Mouse (Mus musculus) adrenal gland (tissue): ENCODE measurements at regions not wholly inside any gene's neighbourhood (a gene's known extent, or its start where the extent isn't known, plus 50 kb on each side); places are given as distances from the start of the nearest gene placed in this dataset.

Experiments
- intact Hi-C: fragments of 180-260 bp; cut with DNase I; formaldehyde crosslinking; loops from one replicate; pipeline ENCODE4 v1.15.1; 2025

- intact Hi-C loops, result no loop called here
Measured at GRCm38 (mm10) chr6:100476550-100477366, 189.5 kb upstream of the Rybp start.

GRCm38 (mm10) chr6:100475341-100475955 lies 188.2 kb upstream of the Rybp start:
- intact Hi-C loops, result no loop called here

- intact Hi-C loops, result no loop called here
Measured at GRCm38 (mm10) chr6:100474326-100474725, 187.0 kb upstream of the Rybp start.

- intact Hi-C loops, result no loop called here
Measured at GRCm38 (mm10) chr6:100470071-100470470, 182.8 kb upstream of the Rybp start.

- intact Hi-C loops, result no loop called here
Measured at GRCm38 (mm10) chr6:100462757-100463156, 175.5 kb upstream of the Rybp start.

GRCm38 (mm10) chr6:100453401-100453800 lies 166.1 kb upstream of the Rybp start:
- intact Hi-C loops, result no loop called here

GRCm38 (mm10) chr6:100452097-100453002 lies 165.1 kb upstream of the Rybp start:
- intact Hi-C loops, result no loop called here

GRCm38 (mm10) chr6:100450108-100450507 lies 162.8 kb upstream of the Rybp start:
- intact Hi-C loops, result no loop called here

- intact Hi-C loops, result no loop called here
Measured at GRCm38 (mm10) chr6:100449087-100449486, 161.8 kb upstream of the Rybp start.

GRCm38 (mm10) chr6:100447211-100447610 lies 159.9 kb upstream of the Rybp start:
- intact Hi-C loops, result no loop called here

- intact Hi-C loops, result no loop called here
Measured at GRCm38 (mm10) chr6:100446804-100447203, 159.5 kb upstream of the Rybp start.

- intact Hi-C loops, result no loop called here
Measured at GRCm38 (mm10) chr6:100439071-100439737, 151.9 kb upstream of the Rybp start.

- intact Hi-C loops, result no loop called here
Measured at GRCm38 (mm10) chr6:100438511-100438991, 151.3 kb upstream of the Rybp start.

- intact Hi-C loops, result no loop called here
Measured at GRCm38 (mm10) chr6:100437980-100438379, 150.7 kb upstream of the Rybp start.

GRCm38 (mm10) chr6:100436507-100436906 lies 149.2 kb upstream of the Rybp start:
- intact Hi-C loops, result no loop called here

GRCm38 (mm10) chr6:100435222-100435621 lies 147.9 kb upstream of the Rybp start:
- intact Hi-C loops, result no loop called here

GRCm38 (mm10) chr6:100433534-100433867 lies 146.2 kb upstream of the Rybp start:
- intact Hi-C loops, result no loop called here

- intact Hi-C loops, result no loop called here
Measured at GRCm38 (mm10) chr6:100432688-100433533, 145.6 kb upstream of the Rybp start.

GRCm38 (mm10) chr6:100430286-100430685 lies 143.0 kb upstream of the Rybp start:
- intact Hi-C loops, result no loop called here

- intact Hi-C loops, result no loop called here
Measured at GRCm38 (mm10) chr6:100429511-100429910, 142.2 kb upstream of the Rybp start.
